Mouse (Mus musculus) adipocyte (in vitro differentiated cells): ENCODE data around the gene Rtl3.
A peak's percentile ranks its signal among the peaks of the same experiment; 100 is the strongest.

Experiments
- DNase-seq: peaks from one replicate; pipeline ENCODE4 v3.0.0-alpha.2; 2016; ENCODE audit warnings: low spot score

The Rtl3 gene

DNA sequence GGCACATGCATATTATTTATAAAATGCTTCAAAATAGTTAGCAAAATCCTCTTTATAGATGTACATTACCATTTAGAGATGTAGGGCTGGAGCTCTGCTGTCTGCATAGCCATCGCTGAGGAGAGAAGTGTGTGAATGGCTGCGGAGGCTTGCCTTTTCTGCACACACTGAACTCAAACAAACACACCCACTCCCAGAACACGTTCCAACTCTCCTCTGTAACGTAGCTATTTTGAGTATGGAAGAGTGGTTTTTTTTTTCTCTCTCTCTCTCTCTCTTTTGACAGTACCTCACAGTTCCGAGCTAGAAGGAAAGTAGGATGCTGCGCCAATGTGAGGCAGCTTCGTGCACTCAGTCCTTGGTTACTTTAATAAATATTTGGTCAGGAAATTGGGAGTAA is at the start of gene Rtl3:
Rtl3 (minus strand) TSS at position 236 of the 400 bp plus-strand sequence.
- no peak for DNase-seq

DNA sequence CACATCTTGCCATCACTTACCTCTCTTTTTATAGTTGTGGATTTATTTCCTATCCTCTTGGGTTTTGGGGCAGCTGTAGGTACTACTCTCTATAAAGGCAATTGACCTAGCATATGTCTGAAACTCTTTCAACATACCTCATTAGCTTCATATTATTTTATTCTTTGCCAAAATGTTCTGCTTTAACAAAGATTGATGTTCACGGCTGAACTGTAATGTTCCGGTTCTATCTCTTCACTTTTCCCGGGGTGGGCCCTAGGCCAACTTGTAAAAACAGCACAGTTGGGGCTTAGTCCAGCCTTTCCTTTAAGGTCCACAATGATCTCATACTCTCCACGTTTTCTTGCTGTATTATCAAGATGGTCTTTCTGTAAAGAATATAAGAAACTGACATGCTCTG is 31.9 kb upstream of the Rtl3 start:
- no peak for DNase-seq

DNA sequence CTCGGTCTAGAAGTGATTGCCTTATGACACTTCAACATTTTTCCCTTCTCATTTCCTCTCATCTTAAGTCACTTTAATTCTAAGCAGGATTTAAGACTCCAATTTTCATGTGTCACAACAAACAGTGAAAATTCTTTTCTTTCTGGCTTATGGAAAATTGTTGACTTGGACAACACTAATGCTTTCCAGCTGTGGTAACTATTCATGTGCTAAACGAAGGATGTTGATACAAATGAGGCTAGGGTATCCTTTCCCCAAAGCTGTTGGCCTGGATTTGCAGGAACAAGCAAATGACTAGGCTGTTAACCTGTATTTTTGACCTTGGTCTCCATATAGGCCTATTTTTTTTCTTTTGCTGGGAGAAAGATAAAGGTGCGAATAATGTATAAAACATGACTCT is 31.4 kb upstream of the Rtl3 start:
- no peak for DNase-seq

DNA sequence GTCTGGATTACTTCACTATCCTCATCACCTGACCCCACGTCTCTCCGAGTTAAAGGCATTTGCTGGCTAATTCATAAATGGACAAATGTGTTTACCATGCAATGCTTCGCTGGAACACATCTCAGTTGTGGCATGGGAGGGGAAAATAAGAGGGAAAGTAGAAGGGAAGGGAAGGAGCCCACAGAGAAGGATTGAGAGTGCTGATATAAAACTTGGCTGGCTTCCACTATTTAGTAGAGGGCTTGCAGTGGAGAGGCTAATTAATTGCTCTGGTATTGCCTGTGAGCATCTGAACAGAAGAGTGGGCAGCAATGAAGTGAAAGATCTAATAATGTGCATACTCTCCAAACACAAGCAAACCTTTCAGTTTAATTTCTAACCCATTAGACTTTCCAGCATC is 31.0 kb upstream of the Rtl3 start:
- no peak for DNase-seq

DNA sequence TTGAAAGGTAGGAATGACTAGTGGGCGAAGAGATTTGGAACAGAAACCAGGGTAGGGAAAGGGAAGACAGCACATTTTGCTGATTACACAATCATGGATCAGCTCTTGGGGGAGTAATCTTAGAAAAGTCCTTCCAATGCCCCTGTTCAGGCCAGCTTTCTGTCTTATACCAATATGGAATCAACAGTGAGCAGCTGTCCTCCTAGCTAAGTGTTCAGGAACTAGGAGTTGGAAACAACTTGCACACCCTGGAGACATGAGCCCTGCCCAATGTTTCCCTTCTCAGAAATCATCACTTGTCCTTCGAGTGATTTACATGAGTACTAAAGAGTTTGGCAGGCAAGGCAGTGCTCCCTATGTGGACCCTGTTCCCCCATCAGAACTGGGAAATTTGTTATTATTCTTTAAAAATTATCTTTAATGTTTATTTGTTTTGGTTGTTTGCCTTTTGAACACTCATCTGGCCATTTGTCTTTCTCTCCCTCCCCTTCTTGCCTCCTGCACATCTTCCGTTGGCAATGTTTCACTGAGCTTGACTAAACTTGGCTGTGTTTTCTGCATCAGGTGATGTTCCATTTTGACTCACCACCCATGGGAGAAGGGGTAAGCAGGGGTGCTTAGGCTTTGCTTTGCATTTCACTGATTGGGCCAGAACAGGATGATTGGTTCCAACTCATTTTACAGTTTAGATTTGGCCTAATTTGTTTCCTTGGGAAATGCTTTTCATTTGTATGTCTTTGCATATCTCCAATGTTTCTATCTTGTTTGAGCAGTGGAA is 13.3 kb upstream of the Rtl3 start:
- DNase-seq = no peak

DNA sequence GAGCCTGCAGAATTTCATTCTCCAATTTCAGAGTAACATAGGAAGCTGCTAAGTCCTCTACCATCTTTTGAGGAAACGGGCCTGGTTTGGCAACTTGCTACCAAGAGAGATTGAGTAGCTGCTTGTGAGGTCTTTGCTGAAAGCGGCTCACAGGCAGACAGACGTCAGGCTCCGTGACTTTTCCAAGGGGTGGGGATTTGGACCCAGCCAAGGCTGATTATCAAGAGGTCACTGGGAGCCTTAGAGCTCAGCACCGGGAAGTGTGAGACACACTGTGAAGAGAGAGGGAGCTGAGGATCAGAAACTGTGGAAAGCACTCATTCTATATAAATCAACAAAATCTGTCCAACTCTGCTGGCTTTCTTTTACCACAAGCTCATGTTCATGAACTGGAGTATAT is 853 bp downstream of the Rtl3 start:
- no peak for DNase-seq

DNA sequence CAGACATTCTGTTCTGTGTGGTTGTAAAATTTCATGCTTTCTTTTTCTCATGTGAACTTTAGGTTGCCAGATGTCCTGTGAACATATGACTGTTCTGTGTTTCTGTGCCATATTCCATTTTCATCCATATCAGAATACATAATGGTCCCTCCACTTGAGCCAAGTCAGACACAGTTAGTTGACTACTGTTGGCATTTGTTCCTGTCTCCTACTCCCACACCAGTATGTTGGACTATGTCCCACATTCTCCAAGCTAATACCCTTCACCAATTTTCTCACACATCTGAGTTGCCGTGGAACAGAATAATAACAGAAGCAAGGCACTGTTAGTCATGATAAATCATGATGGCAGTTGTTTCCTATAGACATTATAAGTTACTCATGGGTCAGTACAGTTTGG is 9.9 kb downstream of the Rtl3 start:
- DNase-seq = no peak

DNA sequence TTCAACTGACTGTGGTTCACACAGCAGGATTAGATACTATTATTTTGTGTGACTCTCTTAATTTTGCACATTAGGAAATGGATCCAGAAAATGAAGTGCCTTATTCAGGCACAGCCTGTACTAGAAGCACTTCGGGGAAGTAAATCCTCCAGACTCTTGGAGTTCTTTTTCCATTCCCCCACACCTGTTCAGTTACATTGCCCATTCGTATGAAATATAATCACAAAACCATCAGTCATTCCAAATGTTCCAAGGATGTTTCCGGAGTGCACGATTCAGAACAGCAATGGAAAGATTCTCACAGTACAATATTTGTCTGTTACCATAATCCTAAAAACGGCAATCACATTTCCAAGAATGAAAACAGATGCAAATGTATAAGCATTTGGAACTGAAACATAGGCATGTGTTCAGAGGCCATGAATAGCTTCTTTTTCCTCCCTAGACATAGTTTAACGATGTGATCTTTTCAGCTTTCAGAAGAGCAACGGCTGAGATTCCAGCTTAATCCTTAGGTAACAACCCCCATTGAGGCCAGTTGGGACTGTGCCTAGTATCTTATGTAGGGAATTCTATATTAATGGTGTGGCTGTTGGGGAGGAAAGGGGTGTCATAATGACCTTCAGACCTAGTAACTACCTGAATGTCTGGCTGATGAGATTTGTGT is 30.8 kb downstream of the Rtl3 start:
- no peak for DNase-seq

DNA sequence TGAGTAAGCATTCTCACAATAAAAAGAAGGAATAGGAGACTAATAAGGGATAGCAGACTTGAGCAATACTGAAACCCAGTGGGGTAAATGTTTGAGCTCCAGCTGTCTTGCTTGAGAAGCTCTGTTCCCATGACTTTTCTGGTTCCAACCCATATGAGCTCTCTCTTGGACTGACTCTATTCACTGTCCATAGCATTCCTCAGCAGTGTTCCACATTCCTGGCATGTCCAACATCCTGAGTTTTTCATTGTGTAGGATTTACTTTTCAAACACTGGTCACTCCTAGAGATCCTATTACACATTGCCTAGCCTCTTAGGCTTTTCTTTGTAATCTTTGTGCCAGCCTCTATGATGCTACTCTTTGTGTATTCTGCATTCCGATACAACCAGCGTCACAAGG is 36.1 kb downstream of the Rtl3 start:
- DNase-seq = no peak

DNA sequence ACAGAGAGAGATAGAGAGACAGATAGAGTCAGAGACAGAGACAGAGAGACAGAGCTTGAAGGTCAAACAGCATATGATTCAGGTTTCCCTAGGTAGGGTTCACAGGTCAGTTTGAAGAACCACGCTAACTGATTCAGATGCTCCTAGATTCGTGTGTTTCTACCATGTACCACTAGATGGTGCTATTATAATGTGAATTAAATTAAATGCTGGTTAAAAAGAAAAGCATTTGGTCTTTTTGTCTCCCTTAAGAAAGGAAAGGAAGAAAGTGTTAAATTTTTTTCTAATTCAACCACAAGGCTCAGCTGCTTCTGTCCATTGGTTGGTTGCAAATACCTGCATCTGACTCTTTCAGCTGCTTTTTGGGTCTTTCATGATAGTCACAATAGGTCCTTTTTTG is 45.8 kb downstream of the Rtl3 start:
- DNase-seq = peak; percentile 38
